Mouse (Mus musculus) heart, postnatal 25 days (tissue): ENCODE results near the gene Ifit1. TPM values are rescaled to one million over a fixed set of nuclear protein-coding genes. Genes with fewer than 3 reads are reported as not detected.

Experiments used
- total RNA-seq, 2 experiments: library from RNA; stranded (reverse); gene quantifications; 2 replicates each; pipeline ENCODE4 v1.2.3; 2021

The Ifit1 gene
- total RNA-seq, 2 experiments from 2014 or later, result 1.4 TPM

Other genes with a start within 250 kb of the Ifit1 start
- under 1 TPM; 0.18 to 0.31 TPM for gene Ch25h, start 165.7 kb upstream of the Ifit1 start, total RNA-seq
- 10 to 100 TPM; 21.0 to 25.6 TPM for gene Lipa, start 113.4 kb upstream of the Ifit1 start, total RNA-seq
- 1 to 10 TPM; 3.5 to 3.6 TPM for gene Ifit2, start 90.2 kb upstream of the Ifit1 start, total RNA-seq
- gene Ifit3, start 57.3 kb upstream of the Ifit1 start, total RNA-seq, result 1 to 10 TPM; 3.8 to 4.0 TPM
- 1 to 10 TPM in 1 of 2 experiments, under 1 TPM in 1; 0.84 to 1.2 TPM for gene Ifit1bl1, start 38.9 kb upstream of the Ifit1 start, total RNA-seq
- 1 to 10 TPM; 1.1 TPM for gene Ifit3b, start 32.9 kb upstream of the Ifit1 start, total RNA-seq
- 1 to 10 TPM; 1.2 to 1.5 TPM for gene Ifit1bl2, start 128 bp upstream of the Ifit1 start, total RNA-seq
- gene Slc16a12, start 106.4 kb downstream of the Ifit1 start, total RNA-seq, result 1 to 10 TPM; 2.2 to 2.6 TPM
- gene Pank1, start 238.6 kb downstream of the Ifit1 start, total RNA-seq, result 10 to 100 TPM; 40.0 to 47.8 TPM